Mouse (Mus musculus): Measurements from ENCODE around the gene Nanp. TPM values are rescaled to one million over a fixed set of nuclear protein-coding genes. Genes with fewer than 3 reads are reported as not detected.

The Nanp gene
- total RNA-seq (2021) = 1 to 10 TPM; 5.1 to 5.8 TPM
- long read RNA-seq, experiment 1, transcript Nanp-201 (2 exons, 1,394 nt) = major isoform, 7 of 7 reads
- long read RNA-seq, experiment 1, partial matches to known transcripts = 0 of 7 reads
- long read RNA-seq, experiment 1, other reads (novel, unspliced or antisense) = 0 of 7 reads
- long read RNA-seq, experiment 2, transcript Nanp-201 (2 exons, 1,394 nt) = major isoform, 6 of 7 reads
- long read RNA-seq, experiment 2, partial matches to known transcripts = 1 of 7 reads
- long read RNA-seq, experiment 2, other reads (novel, unspliced or antisense) = 0 of 7 reads

DNA sequence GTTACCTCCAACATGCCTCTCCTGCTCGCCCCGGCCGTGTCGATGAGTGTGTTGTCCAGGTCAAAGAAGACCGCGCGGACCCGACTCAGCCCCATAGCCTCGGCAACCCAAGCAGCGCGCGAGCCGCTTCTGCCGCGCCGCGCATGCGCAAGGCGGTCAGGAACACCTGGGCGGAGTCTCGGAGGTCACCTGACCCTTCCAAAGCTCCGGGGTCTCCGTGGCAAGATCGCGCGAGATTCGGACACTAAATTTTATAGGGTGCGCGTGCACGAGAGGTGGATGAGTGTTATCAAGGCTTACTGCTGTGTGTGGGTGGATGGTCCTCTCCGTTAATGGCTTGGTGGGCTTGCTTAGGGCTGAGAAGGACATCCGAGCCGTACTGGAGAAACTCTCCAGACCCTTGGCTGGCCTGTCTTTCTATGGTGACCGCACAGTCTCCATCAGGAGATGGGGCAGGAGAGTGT is at the start of gene Nanp, which contains the start of gene Ninl:
Nanp (minus strand) TSS at position 167 of the 464 bp plus-strand sequence.
Ninl (minus strand) TSS at position 151 of the 464 bp plus-strand sequence.
- intact Hi-C loops (cut with DNase I; ENCODE audit: low total_unique reads) = no loop called here
- DNase-seq = peak; percentile 94

GRCm38 (mm10) chr2:151056637-151057036 is 17.4 kb upstream of the Nanp start:
- no peak for DNase-seq
- intact Hi-C loops (cut with DNase I; ENCODE audit: low total_unique reads) = no loop called here

- intact Hi-C loops (cut with DNase I; ENCODE audit: low total_unique reads) = no loop called here
- no peak for DNase-seq
Observed at GRCm38 (mm10) chr2:151040411-151040810, 1.2 kb upstream of the Nanp start.

DNA sequence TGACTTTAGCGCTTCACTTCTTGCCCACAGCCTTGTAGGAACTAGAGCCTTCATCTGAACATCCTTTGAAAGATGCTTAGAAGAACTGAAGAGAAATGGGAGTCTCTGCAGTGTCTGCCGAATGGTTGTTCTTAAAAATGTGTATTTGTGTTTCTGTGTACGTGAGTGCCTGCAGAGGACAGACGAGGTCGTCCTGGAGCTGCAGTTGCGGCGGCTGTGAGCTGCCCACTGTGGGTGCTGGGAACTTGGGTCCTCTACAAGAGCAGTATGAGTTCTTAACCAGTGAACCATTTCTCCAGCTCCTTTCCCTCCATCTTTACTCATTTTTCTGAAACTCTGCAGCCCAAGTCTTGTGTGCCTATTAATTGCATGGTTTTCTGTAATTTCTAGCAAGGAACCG is 528 bp upstream of the Nanp start:
- intact Hi-C loops (cut with DNase I; ENCODE audit: low total_unique reads) = no loop called here
- no peak for DNase-seq

GRCm38 (mm10) chr2:151038811-151039222 is 381 bp downstream of the Nanp start:
- no peak for DNase-seq
- intact Hi-C loops (cut with DNase I; ENCODE audit: low total_unique reads) = no loop called here

GRCm38 (mm10) chr2:151037876-151038552 is 1.2 kb downstream of the Nanp start:
- no peak for DNase-seq

DNA sequence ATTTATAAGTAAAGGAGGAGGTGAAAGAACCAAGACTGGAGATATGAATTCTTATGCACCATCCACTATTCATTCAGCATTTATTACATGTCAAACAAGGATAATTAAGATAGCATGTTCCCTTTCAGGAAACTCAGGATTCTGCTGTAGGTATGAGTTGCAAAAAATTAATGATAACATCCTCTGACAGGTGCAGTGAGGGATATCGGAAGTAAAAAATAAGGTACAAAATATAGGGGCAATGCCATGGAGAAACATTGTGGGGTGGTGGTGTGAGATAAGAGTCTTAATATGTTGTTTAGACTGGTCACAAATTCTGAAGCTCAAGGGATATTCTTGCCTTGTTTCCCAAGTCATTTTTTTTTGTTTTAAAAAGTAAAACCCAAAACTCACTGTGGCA is 1.9 kb downstream of the Nanp start:
- intact Hi-C loops (cut with DNase I; ENCODE audit: low total_unique reads) = no loop called here
- DNase-seq = no peak

More at GRCm38 (mm10) chr2:151037876-151038552, 1.2 kb downstream of the Nanp start:
- intact Hi-C loops (cut with DNase I; ENCODE audit: low total_unique reads) = no loop called here

- DNase-seq = no peak
- intact Hi-C loops (cut with DNase I; ENCODE audit: low total_unique reads) = no loop called here
Observed at GRCm38 (mm10) chr2:151036721-151037120, 2.5 kb downstream of the Nanp start.

GRCm38 (mm10) chr2:151034435-151034834 is 4.8 kb downstream of the Nanp start:
- no peak for DNase-seq
- intact Hi-C loops (cut with DNase I; ENCODE audit: low total_unique reads) = no loop called here

DNA sequence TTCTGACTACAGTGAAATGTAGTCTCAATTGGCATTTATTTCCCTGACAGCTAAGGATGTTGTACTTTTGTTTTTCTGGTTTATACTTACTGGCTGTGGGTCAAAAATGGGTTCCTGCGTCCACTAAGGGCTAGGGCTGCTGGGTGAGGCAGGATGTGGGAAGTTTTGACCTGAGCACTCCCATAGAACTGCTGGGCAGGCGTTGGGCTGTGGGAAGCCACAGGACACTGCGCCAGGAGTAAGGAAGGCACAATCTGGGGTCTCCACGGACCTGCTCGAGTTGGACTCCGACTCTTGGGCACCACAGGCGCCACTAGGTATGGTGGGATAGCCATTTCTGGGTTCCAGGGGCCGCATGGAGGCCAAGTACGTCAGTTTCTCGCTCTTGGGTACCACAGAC is 18.0 kb downstream of the Nanp start:
- DNase-seq = no peak
- intact Hi-C loops (cut with DNase I; ENCODE audit: low total_unique reads) = no loop called here

DNA sequence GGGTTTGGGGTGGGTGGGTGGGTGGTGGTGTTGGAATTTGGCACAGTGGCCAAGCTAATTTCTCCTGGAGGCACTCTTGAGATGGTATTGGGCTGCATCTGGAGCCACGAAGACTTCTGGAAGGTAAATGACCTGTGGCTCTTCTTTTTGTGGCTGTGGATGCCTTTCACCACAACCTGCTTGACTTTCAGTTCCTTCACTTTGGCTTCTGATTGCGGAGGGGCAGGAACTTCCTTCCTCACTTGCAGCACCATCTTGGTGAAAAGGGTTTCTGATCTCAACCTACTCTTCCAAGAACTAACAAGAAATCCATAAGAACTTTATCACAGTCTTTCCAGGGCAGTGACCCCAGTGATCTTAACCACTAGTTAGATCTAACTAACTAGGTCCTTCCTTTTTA is 23.9 kb downstream of the Nanp start:
- no peak for DNase-seq
- intact Hi-C loops (cut with DNase I; ENCODE audit: low total_unique reads) = no loop called here

- no peak for DNase-seq
- intact Hi-C loops (cut with DNase I; ENCODE audit: low total_unique reads) = no loop called here
Observed at GRCm38 (mm10) chr2:151011273-151011672, 27.9 kb downstream of the Nanp start.

- no peak for DNase-seq
- intact Hi-C loops (cut with DNase I; ENCODE audit: low total_unique reads) = no loop called here
Observed at GRCm38 (mm10) chr2:151009515-151010085, 29.6 kb downstream of the Nanp start.

DNA sequence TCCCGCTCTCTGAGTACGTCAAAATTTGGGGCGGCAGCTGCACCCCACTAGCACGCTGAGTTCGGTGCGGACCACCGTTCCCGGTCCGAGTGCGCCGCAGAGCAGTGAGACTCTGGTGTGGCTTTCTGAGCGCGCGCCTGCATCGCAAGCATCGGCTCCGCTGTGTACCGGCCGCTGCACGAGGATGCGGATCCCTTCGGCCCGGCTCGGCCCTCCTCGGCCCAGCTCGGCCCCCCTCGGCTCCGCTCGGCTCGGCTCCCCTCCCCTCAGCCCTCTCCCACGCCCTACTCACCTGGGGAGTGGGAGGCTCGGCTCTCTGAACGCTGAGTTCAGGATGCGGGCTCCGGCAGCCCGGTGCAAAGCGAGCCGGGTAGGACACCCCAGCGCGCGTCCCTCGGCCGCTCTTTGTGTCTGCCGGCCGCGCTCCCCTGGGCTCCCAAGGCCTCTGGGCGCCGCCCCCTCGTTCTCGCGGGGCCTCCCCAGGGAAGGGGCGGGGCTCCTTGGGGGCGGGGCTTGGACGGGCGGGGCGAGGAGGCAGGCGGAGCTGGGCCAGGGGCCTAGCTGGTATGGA is 30.2 kb downstream of the Nanp start:
- DNase-seq = peak; percentile 39
- intact Hi-C loops (cut with DNase I; ENCODE audit: low total_unique reads) = no loop called here

- intact Hi-C loops (cut with DNase I; ENCODE audit: low total_unique reads) = no loop called here
- no peak for DNase-seq
Observed at GRCm38 (mm10) chr2:151008517-151008932, 30.7 kb downstream of the Nanp start.

- intact Hi-C loops (cut with DNase I; ENCODE audit: low total_unique reads) = no loop called here
- DNase-seq = no peak
Observed at GRCm38 (mm10) chr2:151008006-151008405, 31.2 kb downstream of the Nanp start.

DNA sequence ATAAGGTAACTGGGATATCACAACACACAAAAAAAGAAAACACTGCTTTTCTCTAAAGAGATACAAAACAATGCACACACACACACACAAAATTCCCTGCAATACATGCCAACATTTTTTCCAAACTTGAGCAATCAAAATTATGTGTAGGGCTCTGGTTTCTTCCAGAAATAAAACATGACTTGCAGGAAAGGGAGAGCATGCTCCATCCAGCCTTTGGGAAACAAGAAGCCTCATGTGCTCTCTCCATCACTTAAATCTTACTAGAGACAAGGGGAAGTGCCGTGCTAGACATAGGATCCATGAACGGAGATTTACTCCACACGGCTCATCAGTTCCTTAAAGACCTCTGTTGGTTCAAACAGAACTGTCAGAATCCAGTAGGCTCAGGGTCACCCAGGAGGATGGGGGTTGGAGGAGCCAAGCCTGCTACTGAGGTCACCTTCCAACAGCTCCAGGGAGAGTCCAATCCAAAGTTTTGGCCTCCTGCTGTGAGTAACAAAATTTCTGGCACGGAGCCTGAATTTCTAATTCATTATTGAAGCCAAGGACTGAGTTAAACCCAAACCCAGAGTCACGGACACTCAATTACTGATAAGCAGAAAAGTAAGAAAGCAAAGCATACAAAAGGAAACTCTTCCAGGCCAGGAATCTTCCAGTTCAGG is 32.8 kb downstream of the Nanp start:
- no peak for DNase-seq
- intact Hi-C loops (cut with DNase I; ENCODE audit: low total_unique reads) = no loop called here

DNA sequence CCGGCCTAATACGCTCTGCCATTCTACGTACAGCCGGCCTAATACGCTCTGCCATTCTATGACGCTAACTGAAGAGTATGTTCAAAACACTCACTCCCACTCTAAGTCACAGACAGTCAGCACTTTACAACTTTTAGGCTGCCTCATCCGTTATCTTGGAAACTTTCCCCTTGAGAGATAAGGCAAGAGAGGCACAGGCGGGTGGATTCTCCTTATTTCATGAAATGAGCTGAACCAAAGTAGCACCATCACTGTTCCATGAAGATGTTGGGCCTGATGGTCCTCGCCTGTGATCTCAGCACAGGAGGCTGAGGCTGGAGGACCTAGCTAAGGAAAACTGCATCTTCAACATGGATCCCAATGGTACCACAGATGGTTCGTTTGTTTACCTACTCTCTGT is 34.8 kb downstream of the Nanp start:
- DNase-seq = no peak
- intact Hi-C loops (cut with DNase I; ENCODE audit: low total_unique reads) = loop anchor here (5.0 kb wide), 1 partner anchor 322 kb away; no protein-coding TSS in a partner anchor

DNA sequence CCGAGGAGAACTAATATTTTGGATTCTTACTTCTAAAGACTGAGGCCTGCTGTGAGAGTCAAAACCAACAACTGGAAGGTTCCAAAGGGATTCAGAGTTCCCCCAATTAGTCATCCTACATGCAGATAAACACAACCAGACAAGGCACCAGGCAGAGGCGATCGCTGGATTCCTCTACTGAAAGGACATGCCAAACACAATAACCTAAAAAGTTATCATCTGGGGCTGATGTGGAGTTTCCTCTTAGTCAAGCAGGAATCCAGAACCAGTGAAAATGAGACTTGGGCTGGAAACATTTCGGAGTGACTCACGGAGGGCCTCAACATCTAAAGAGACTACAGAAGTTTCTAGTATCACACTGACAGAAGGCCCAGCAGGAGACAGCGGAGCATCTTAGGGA is 35.4 kb downstream of the Nanp start:
- intact Hi-C loops (cut with DNase I; ENCODE audit: low total_unique reads) = loop anchor here (5.0 kb wide), 1 partner anchor 321 kb away; no protein-coding TSS in a partner anchor
- no peak for DNase-seq
